Mouse (Mus musculus) left cerebral cortex, adult 11 months (tissue): ENCODE data around the gene Ccdc33.

Experiments
- DNase-seq: peaks from one replicate; pipeline ENCODE4 v3.0.0; 2022; ENCODE audit warnings: low spot score

Gene Ccdc33

DNA sequence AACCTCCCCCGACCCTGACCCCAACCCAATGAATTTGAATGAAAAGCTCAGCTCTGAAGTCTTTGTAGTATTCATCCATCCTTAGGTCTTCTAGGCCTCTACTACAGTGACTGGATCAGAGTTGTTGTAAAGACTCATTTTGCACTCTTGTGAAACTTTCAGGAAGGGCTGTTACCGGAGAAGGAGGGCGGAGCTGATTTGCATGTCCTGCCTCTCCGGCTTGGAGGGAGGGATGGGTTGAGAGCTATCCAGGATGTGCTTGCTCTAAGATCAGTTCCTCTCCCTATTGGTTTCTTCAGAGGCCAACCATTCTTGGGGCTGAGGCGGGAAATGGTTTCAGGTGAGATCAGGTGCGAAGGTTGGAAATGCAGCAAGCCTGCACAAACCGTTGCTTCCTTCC, 107.6 kb downstream of the Ccdc33 start:
- DNase-seq = no peak

DNA sequence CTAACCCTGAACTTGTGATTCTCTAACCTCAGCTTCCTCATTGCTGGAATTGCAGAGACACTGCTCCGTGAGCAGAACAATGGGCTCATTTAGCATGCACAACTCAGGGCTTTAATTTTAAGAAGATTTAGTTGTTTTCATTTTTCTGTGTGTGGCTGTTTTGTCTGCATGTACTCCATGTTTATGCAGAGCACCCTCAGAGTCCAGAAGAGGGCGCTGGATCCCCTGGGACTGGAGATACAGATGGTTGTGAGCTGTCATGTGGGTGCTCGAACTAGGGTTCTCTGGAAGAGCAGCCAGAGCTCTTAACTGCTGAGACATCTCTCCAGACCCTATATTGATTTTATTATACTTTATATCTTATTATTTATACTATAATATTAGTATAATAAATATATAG, 109.0 kb downstream of the Ccdc33 start:
- DNase-seq = no peak

DNA sequence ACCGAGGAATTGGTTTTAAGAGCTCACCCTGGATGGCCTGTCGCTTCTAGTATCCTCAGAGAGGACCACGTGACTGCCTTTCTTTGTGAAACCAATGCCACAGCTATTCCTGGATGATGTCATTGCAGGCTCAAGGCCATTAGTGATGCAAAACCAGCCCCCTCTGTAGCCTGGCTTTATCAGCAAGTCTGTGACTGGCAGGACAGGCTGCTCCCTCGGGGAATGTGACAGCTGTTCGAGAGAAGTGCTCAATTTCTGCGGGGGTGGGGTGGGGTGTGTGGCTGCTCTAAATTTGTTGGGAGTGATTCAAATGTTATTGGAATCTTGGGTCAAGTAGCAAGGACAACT, 109.6 kb downstream of the Ccdc33 start:
- no peak for DNase-seq

- no peak for DNase-seq
Observed at GRCm38 (mm10) chr9:58008336-58009014, 110.1 kb downstream of the Ccdc33 start.

DNA sequence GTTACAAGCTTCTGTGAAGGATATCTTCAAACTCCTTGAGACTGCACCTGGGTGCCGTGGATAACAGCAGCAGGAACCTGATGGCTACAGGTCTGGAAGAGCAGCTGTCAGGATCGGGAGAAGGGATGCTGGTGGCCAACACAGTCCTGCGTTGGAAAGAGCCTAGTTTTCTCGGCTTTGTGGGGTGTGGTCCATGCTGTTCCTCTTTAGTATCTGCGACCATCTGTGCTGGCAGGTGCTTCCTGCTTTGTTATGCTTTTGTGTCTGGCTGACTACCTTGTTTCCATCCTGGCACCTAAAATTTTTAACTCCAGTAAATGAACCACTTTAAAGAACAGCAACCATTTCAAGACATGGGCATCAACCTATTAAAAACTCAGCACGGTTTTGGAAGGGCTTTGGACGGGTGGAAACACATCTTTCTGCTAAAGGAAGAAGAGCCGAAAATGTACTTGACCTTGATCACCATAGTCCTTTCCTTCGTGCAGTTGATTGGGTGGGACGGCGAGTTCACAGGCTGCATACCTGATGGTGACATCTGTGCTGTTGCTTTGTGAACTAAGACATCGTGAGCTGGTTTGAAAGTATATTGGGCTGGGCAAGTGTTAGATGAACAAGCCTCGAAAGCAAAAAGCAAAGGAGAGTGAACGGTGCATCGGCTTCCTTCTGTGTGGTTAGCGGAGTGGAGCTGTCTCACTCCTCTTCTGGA, 112.7 kb downstream of the Ccdc33 start, which contains the start of gene Cyp11a1:
Gene Cyp11a1 (plus strand): TSS at position 659 of the 709 bp plus-strand sequence.
- DNase-seq = no peak

DNA sequence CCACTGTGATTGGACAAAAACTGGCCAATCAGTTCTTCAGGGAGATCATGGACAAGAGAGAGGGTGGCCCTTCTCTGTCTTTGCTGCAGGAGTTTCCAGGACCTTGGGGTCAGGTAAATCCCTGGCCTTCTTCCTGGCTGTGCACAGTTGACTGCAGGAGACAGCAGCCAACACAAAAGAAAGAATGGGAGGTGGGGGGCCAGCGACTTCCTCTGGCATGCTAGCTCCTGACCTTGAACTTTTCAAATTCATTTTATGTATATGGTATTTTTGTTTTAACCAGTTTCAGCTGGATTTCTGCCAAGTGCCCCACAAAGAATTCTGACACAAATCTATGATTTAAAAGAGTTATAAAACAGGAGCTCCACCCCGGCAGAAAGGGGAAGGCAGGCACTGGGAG, 115.4 kb downstream of the Ccdc33 start:
- DNase-seq = no peak

GRCm38 (mm10) chr9:57999676-58000075, 118.9 kb downstream of the Ccdc33 start:
- DNase-seq = no peak

DNA sequence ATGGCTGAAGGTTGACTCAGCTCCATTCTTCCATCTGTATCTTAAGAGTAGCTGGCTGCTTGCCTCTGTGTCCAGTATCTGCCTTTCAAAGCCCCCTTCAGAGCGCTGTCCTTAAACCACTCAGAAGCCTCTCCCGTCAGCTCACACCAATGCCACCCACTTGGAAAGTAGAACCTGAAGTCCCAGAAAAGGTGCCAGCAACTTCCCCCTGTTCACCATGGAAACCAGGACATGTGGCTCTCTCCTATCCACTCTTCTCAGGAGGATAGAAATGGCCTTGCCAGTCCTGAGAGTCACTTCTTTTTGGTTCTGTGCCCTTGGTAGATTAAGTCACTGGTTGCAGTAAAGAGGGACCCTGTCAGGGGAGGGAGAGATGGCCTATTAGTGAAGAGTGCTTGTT, 119.9 kb downstream of the Ccdc33 start:
- no peak for DNase-seq

GRCm38 (mm10) chr9:57998032-57998659, 120.5 kb downstream of the Ccdc33 start:
- DNase-seq = peak; percentile 63

DNA sequence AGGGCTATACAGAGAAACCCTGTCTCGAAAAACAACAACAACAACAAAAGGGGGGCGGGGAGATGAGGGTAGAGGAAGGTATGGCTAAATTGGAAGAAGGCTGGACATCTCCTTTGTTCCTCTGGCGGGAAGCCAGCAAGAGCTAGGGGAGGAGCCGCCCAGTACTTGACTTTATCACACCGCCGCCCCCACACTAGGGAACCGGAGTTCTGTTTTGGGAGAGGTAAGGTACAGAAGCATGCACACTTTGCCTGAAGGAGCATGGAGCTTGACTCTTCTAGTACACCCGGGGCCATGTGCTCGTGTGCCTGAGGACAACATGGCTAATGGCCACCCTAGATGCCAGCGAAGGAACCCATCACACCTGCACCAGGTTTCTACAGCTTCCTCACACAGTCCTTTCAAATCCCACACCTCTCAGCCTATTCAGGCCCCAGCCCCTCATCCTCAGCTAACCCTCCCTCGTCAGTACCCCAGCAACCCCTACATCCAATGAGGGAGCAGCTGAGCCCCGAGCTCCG, 121.1 kb downstream of the Ccdc33 start:
- DNase-seq = no peak

GRCm38 (mm10) chr9:57995282-57995681, 123.3 kb downstream of the Ccdc33 start:
- no peak for DNase-seq

GRCm38 (mm10) chr9:57992781-57993591, 125.6 kb downstream of the Ccdc33 start:
- no peak for DNase-seq

DNA sequence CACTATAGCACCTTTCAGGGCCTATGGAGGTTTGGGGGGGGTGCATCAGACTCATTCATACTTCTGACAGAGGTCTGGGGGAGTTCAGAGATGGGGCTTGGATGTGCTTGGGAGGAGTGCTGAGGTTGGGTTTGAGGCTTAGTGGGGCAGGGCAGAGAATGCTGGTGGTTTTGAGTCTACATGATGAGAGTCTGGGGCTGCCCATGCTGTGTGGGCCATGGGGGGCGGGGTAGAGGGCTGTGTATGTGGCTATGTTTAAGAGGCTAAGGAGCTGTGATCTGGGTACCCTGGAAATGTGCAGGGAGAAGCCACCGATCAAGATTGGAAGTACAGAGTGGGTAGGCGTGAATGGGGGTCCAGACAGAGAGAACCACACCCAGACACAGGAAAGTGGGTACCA, 126.6 kb downstream of the Ccdc33 start:
- DNase-seq = no peak

GRCm38 (mm10) chr9:57990438-57991110, 128.0 kb downstream of the Ccdc33 start:
- DNase-seq = no peak

GRCm38 (mm10) chr9:57989309-57989708, 129.3 kb downstream of the Ccdc33 start:
- DNase-seq = no peak

DNA sequence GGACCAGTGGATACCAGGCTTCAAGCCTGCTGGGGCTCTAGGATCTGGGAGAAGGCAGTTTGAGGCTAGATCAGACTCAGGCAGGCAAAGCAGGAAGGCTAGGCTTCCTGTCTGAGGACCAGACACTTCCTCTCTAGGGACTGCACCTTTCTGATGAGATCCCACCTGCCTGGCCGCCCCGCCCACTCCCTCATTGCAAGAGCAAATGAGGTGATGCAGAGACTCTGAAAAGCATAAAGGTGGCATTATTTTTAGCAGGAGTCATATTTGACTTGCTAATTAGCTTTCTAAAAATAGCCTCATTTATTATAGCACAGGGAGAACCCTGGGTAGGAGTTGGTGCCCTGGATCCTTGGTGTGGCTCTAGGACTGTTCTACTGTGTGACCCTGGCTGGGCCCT, 130.5 kb downstream of the Ccdc33 start:
- DNase-seq = no peak

- DNase-seq = no peak
Observed at GRCm38 (mm10) chr9:57986293-57986692, 132.3 kb downstream of the Ccdc33 start.

DNA sequence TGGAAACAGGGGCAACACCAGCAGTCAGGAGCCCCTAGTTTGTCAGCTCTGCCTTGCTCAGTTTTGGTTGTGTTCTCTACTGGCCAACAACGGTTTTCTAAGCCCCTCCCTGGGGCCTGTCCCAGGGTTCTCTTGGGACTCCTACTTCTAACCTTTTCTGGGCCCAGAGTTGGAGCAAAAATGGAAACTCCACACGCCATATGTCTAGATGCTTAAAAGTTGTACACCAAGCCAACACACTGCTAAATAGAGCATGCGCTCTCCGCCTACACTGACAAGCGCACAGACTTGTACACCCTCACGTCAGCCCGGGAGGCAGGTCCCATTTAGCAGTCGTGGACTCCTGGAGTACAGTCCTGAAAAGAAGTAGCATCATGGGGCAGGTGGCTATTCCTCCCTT, 133.3 kb downstream of the Ccdc33 start:
- peak; percentile 64 for DNase-seq

DNA sequence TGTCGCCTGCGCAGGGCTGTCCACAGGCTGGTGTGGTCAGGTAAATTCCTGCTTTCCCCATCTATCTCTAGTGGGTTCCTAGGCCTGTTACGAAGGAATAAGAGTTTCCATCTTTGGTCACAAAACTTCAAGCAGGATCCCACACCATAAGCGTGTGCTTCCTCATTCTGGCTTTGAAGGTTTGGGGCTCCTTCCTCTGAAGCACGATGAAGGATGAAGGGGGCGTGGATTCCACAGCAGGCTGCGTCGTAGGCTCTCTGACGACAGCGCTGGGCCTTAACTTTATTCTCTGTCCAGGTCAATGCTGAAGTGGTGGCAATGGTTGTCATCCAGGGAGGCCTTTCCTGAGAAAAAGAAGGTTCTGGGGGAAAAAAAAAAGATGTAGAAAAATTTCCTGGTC, 138.1 kb downstream of the Ccdc33 start:
- no peak for DNase-seq

DNA sequence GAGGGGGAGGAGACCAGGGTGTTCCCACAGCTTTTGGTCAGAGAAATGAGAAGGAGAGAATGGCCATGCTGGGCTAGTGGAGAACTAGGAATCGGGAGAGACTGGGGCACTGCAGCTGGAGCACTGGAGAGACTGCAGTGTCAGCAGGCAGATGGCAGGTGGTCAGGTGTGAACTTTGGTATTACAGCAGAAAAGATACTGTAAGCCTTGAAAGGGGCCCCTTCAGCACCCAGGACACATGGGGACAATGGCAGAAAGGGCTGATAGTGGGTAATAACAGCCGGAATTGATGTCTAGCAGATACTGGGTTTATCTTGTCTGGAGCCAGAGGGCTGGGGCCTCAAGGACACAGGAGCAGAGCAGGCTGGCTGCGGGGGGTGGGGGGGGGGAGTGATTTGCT, 139.8 kb downstream of the Ccdc33 start:
- no peak for DNase-seq
